Mouse (Mus musculus) frontal cortex, postnatal 36 days (tissue): Measurements from ENCODE around the gene Elf4.

Experiments used
- DNase-seq, 2 experiments: peaks; one replicate each; pipeline ENCODE4 v3.0.0; 2022; ENCODE audit warnings: low spot score in 2 of 2

The Elf4 gene

DNA sequence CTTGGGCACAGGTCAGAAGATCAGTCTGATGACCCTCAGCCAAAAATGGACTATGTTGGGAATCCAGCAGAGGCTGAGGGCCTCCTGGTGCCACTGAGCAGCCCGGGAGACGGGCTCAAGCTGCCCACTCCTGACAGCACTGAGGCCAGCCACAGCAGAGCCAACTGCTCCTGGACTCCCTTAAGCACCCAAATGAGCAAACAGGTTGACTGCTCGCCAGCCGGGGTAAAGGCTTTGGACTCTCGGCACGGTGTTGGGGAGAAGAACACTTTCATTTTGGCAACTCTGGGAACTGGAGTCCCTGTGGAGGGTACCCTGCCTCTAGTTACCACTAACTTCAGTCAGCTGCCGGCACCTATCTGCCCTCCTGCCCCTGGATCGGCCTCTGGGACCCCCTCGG lies 95.1 kb downstream of the Elf4 start:
- DNase-seq = no peak

DNA sequence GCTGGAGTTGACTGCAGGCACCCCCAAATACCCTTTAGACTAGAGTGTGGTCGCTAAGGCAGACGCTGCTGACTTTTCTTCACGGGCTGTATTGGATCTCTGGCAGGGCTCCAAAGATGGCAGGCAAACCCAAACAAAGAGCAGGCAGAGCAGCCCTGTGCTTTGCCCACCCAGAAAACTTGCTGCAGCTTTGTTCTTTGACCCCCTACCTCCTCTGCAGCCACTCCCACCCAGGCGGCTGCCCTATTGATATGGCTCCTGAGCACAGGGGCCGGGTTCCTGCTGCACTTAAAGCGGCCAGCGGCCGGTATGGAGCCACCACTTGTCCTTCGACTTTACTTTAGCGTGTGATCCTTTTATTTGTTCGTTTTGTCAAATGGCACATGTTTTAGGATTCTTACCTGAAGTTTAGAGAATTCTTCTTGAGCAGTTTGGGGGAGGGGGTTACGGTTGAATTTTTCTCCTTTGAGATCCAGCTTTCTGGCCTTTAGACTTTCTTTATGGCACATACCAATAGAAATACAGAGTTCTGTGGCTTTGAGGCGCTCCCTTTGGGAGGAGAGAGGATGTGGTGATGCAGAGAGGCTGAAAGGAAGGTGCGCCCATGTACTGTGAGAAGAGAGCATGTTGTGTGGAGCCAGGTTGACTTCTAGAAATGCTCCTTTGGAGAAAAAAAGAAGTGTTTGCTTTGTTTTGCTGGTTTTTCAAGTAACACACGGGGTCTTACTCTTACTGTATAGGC lies 96.9 kb downstream of the Elf4 start:
- no peak for DNase-seq
